Mouse (Mus musculus): ENCODE measurements around the gene Gm5901.
A peak's percentile ranks its signal among the peaks of the same experiment; 100 is the strongest.
"Not testable (repeated sequence)": the region's sequence is repeated elsewhere in the genome, so short reads cannot be mapped to it uniquely, and the experiment has no call there.

The Gm5901 gene

DNA sequence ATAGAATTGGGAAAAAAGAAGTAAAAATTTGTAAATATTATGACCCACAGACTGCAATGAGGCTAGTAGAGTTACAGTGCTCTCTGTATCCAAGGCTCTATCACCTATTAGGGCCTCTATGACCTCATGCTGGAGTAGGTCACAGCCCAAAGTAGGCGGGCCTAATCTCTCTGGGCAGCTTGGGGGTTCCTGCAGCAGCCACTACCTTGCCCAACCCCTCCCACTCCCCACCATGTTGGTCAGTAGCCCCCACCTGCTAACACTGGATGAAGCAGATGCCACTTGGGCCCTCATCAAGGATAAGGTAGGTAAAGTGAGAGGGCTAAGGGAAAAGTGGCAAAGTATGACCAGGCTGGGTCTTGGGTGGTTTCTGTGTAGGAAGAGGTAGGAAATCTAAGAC lies at the start of gene Gm5901:
Gene Gm5901, plus strand, starts transcription at position 173 of the 400 bp plus-strand sequence.
- DNase-seq, result no peak

DNA sequence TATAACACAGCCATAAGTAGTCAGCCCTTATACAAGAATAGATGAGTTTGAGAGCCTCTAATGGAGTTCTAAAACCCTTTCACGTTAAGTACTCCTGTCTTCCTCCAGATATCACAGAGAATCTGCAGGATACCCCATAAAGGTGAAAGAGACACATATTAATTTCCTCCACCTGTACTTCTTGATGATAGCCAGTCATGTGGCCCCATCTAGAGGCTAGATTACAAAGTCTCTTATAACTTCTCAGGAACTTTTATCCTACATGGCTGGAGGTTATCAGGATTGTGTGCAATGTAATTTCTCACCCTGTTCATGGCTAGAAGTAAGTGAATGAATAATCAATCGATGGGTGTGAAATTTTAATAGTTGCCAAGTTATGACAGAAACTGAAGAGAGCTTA lies 49.5 kb upstream of the Gm5901 start:
- DNase-seq, result no peak

DNA sequence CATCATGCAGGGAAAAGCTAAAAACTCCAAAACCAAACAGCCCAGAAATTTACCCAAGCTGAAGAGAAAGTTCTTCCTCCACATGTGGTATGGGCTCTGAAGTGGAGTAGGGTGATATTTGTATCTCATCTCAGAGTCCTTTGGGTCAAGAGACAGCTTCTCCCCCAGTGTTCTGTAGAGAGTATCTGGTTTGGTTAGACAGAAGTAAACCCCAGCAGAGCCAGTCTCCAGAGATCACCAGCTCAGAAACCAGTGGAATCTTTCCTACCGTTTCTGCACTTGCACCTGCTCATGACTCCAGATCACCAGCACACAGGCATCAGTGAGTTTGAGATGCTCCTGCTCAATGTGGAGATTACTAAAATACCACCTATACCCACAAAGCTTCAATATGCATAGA lies 40.8 kb upstream of the Gm5901 start, which contains the start of gene Olfr690:
Gene Olfr690, minus strand, starts transcription at position 101 of the 400 bp plus-strand sequence.
- no peak for DNase-seq

DNA sequence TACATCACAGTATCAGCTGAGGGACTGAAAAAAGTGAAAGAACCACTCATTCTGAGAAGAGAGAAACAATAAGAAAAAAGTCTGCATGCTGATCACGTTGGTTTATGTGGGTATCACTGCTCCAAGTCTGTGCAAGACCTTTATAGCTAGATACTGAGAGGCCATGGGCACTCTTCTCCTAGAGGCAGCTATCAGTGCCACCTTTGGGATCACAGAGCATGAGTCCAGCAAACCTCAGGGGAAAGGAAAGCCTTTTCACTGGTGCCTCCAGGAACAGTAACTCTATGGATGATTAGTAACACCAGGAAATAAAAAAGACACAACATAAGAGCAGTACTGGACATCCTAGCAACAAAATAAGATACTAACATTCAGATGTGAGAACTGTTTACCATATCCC lies 32.7 kb upstream of the Gm5901 start, which contains the start of gene Olfr691:
Gene Olfr691, minus strand, starts transcription at position 101 of the 400 bp plus-strand sequence.
- no peak for DNase-seq

GRCm38 (mm10) chr7:105342752-105343151 lies 32.1 kb upstream of the Gm5901 start:
- no peak for DNase-seq

DNA sequence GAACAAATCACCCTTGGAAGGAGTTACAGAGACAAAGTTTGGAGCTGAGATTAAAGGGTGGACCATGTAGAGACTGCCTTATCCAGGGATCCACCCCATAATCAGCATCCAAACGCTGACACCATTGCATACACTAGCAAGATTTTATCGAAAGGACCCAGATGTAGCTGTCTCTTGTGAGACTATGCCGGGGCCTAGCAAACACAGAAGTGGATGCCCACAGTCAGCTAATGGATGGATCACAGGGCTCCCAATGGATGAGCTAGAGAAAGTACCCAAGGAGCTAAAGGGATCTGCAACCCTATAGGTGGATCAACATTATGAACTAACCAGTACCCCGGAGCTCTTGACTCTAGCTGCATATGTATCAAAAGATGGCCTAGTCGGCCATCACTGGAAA lies 18.8 kb upstream of the Gm5901 start:
- not testable (repeated sequence) for DNase-seq

- DNase-seq, result not testable (repeated sequence)
Observed at GRCm38 (mm10) chr7:105356487-105356886, 18.4 kb upstream of the Gm5901 start.

DNA sequence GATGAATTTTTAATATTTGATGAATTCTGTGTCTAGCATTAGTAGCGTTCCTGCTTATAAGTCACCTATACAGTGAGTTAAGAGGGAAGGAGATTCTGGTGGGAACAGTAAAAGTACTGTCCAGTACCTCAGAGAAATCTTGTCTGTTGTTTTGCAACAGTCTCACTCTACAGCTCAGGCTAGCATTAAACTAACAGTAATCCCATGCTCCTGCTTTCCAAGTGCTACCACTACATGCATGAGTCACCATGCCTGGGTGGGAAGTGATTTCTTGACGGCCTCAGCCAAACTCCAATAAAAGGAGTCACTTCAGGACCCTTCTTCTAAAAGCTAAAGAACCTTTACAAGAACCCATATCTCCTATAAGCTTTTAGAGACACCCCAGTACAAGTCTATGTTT lies 13.1 kb upstream of the Gm5901 start:
- DNase-seq, result no peak

DNA sequence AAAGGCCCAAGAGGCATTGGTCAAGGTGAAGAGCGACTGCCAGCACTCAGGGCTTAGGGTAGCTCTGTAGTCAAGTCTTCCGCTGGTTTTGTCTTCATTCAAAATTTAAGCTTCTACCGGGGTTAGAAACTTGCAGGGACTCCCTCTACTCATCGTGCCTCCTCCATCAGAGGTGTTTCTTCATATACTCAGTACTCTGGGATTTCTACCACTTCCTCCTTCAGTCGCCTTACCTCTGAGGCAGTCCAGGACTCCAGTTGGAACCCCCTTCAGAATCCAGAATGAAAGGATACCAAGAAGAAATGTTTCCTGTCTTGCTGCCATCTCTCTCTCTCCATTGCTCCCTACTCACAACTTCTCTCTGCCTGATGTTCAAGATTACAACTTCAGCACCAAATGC lies 7.6 kb upstream of the Gm5901 start:
- no peak for DNase-seq

DNA sequence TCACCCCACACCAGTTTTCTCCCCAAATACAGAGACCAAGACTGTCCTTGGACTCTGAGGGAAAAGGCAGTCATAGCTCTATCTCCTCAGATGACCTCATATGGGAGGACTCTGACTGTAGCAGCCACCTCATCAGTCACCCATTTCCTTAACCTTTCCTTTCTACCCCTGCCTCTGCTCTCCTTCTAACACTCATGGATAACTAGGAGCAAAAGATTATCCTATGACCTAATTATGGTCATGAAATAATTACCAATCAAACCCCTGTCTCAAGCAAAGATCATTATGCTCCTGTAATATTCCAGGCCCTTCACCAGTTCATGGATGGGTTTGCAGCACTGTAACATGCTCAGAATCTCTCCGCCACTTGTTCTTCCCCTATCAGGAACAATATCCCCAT lies 6.9 kb upstream of the Gm5901 start, which contains the start of gene Olfr692:
Gene Olfr692, plus strand, starts transcription at position 301 of the 400 bp plus-strand sequence.
- DNase-seq, result no peak

DNA sequence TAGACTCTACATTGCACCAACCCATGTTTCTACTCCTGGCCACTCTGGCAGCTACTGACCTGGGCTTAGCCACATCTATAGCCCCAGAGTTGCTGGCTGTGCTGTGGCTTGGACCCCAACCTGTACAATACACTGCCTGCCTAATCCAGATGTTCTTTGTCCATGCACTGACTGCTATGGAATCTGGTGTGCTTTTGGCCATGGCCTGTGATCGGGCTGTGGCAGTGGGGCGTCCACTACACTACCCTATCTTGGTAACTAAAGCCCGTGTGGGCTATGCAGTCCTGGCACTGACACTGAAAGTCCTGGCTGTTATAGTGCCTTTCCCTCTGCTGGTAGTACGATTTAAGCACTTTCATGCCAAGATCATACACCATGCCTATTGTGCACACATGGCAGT lies 6.3 kb upstream of the Gm5901 start:
- no peak for DNase-seq

DNA sequence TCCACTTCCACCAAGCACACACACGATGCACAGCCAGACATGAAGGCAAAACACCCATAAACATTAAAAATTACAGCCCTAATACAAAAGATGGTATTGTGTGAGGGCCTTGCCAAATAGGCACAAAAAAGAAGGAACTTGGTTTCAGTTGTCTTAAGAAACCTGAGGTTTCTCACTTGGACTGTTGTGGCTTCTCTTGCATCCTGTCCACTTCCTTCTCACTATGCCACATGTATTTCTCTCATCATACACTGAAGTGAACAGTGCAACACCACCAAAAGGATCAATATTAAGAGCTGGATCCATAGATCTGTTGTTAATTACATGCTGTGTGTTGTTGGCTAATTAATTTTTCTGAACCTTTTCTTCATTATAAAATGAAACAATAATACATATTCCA lies 1.9 kb upstream of the Gm5901 start:
- DNase-seq, result no peak

DNA sequence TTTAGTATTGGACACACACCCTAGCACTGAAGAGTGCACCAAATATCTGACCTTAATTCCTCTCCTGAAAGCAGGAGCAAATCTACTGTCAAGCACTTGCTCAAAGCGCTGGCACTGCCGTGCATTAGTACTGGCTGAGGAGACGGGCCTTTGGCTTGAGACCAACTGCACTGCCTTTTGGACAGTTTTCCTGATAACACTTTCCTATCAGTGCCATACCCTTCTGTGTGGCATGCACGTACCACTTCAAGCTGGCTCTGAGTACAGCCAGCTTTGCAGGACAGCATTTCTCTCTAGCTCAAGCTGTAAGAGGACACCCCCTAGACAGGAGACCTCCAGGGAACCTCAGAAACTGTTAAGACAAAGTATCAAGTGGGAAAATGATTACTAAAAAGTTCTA lies 1.3 kb upstream of the Gm5901 start:
- DNase-seq, result peak in 1 of 2 experiments; percentile 20

GRCm38 (mm10) chr7:105373976-105374375 lies 862 bp upstream of the Gm5901 start:
- no peak for DNase-seq

- no peak for DNase-seq
Observed at GRCm38 (mm10) chr7:105380329-105380728, 5.5 kb downstream of the Gm5901 start.

DNA sequence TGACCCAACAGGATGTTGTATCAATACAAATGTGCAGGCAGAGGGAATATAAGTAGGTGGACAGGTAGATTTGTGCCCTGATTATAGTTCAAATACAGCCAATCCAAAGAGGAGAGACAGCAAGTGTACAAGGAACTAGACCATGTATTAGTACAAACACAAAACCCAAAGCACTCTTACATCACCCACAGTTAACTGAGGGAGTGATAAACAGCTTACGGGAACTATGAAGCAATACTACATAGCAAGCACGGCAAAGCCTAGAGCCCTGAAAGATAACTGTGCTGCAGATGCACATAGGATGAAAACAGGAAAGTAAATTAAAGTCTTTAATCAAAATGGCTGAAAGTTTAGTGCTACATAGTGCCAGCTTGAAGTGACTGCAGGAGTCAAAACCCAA lies 12.9 kb downstream of the Gm5901 start:
- DNase-seq, result no peak

DNA sequence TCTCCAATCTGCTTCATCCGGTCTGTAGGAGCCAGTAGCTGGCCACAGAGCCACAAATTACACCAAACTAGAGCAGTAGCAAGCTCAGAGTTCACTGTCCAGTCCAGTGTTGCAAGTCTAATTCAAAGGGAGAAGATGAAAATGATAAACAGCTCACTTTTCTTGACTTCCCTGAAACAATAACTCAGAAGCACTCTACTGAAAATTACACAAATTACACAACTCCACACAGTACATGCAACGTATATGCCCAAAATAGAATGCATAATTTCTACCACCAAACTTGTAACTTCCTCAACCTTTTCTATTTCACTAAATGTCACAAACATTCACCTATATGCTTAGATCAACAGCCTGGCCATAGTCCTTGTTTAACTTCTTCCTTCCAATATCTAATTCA lies 15.4 kb downstream of the Gm5901 start:
- DNase-seq, result no peak

DNA sequence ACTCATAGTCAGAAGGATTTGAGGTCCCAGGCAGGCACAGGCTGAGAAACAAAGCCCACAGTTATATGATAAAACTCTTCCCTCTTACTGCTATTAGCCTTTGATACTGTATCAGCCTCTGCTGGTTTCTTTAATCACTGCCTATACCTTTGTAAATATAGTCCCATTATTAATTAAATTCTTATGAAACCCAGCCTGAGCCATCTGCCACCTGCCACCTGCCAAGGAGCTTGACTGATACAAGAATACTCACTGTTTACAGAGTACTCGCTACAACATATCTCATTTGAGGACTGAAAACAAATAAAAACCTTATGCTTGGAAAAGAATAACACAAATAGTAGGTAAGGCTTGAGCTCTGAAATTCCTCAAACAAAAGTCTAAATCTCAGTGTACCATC lies 19.8 kb downstream of the Gm5901 start:
- DNase-seq, result peak; percentile 63

DNA sequence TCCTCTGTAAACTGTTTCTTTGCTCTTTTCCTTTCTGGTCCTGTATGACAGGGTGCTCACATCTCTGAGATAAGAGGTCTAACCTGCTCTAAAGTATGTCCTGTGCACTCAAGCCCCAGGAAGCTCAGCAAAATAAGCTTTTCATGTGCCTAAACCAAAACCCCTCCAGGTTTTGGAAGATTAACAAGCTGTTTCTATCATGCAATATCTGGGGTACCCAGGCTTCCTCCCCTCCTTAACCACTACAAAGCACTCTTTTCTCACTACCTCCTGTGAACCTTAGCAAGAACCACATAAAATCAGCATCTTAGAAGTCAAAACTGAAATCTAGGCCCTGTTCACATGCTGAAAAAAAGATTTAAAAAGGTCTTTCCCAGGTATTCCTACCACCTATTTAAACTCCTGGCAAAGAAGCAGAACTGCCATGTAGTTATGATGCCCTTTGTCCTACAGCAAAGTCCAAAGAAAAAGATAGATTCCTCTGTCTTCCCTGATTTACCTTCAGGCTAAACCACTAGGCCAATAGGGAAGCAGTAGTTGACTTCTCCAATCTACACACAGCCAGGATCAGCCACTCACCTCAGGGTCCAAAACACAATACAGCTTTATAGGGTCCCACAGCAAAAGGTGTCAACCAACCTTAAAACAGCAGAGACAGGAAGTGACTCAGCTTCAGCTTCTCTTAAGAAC lies 20.4 kb downstream of the Gm5901 start:
- DNase-seq, result no peak

DNA sequence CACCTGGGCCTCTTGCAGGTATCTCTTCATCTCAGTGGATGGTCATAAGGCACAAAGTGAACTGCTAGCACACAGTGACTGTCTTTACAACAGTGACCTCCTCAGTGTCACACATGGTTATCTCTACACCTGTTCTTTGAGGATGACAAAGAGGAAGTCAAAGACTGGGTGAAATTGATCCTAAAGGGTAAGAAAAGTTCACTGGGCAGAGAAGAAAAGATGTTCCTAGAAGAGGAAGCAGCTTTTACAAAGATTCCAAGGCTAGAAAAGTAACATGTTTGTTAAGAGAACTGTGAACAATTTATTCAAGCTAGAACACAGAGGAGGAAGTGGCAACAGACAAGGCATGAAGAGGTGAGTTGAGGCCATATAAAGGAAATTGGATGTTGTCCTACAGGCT lies 21.3 kb downstream of the Gm5901 start:
- no peak for DNase-seq

- no peak for DNase-seq
Observed at GRCm38 (mm10) chr7:105399058-105399934, 24.5 kb downstream of the Gm5901 start.

GRCm38 (mm10) chr7:105399935-105400624 lies 25.2 kb downstream of the Gm5901 start, which contains the start of gene Fam160a2:
Gene Fam160a2, minus strand, starts transcription at chr7:105400054.
- DNase-seq, result peak; percentile 100

DNA sequence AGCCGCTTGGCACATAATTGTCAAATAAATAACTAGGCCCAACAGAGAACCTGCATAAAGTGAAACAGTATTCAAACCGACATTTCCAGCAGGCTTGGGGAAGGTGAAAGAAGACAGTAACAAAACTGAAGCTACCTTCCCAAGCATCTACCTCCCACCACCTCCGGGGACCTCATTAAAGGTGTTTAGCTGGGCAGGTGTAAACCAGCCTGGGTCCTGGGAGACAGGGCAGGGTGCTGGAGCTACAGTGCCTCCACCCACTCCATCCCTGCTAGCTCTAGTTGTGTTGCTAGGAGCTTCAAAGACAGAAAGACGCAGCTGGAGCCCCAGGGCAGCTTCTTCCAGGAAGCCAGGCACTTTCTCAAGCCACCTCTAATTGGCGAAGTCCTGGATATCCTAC lies 29.4 kb downstream of the Gm5901 start, which contains the start of gene Cnga4:
Gene Cnga4, plus strand, starts transcription at position 301 of the 400 bp plus-strand sequence.
- no peak for DNase-seq
